ENCODE assay signal across 21 mouse cellular contexts in genomic region chr3:139614641-139615040, GRCm38 (mm10).
DNase-seq lines count a peak whose midpoint lies in the region; ATAC-seq and TF ChIP-seq lines count a peak whose summit lies in the region.
"Had no signal": no experiment of that assay in that cellular context is flagged by ENCODE, and none has a peak within 500 bp of the region (broad histone marks: within the 10 kb centered on the region; RNA-seq: fewer than 3 reads in every experiment).

No protein-coding gene starts in this region.

- H3K9me3 ChIP-seq in liver, postnatal 0 days (ENCODE audit: low read length), result no peaks in the 10 kb centered on the region
- H3K9me3 ChIP-seq: embryonic facial prominence, embryonic 10.5 days; embryonic facial prominence, embryonic 12.5 days; forebrain, embryonic 12.5 days; G1E had no signal

- WGBS in liver, postnatal 0 days (ENCODE audit: insufficient replicate concordance), result 53% methylated on average over 3 of the region's 3 CpGs

- H3K4me3 ChIP-seq in liver, postnatal 0 days (ENCODE audit: low read depth, low read length), result no peak overlapping the region
- H3K4me3 ChIP-seq: embryonic facial prominence, embryonic 10.5 days; embryonic facial prominence, embryonic 12.5 days; forebrain, embryonic 12.5 days had no signal

- no peaks in the 10 kb centered on the region for H3K27me3 ChIP-seq in liver, postnatal 0 days (ENCODE audit: insufficient read depth, low read length)
- H3K27me3 ChIP-seq: embryonic facial prominence, embryonic 12.5 days; forebrain, embryonic 12.5 days; Patski had no signal

- H3K4me1 ChIP-seq in liver, postnatal 0 days (ENCODE audit: insufficient read depth), result no peaks in the 10 kb centered on the region
- H3K4me1 ChIP-seq: embryonic facial prominence, embryonic 10.5 days; embryonic facial prominence, embryonic 12.5 days; forebrain, embryonic 12.5 days had no signal

- no peak for ATAC-seq in liver, postnatal 0 days
- ATAC-seq: activated CD4-positive, CD25-positive, alpha-beta regulatory T cell, adult 4 months; forebrain, embryonic 14.5 days; forebrain, embryonic 16.5 days; Patski had no signal

- H3K4me2 ChIP-seq in liver, postnatal 0 days (ENCODE audit: low read depth, low read length), result no peak overlapping the region
- H3K4me2 ChIP-seq: embryonic facial prominence, embryonic 12.5 days; forebrain, embryonic 12.5 days had no signal

- H3K9ac ChIP-seq in liver, postnatal 0 days (replicated peaks), result no peak overlapping the region
- H3K9ac ChIP-seq: embryonic facial prominence, embryonic 12.5 days; forebrain, embryonic 12.5 days had no signal

- H3K27ac ChIP-seq in liver, postnatal 0 days (ENCODE audit: low read depth), result no peak overlapping the region
- H3K27ac ChIP-seq: embryonic facial prominence, embryonic 10.5 days; embryonic facial prominence, embryonic 12.5 days; forebrain, embryonic 12.5 days had no signal

- TF ChIP-seq EP300 in liver, postnatal 0 days (IDR thresholded peaks at IDR 0.05; ENCODE audit: low read depth), result no peak

- no peaks in the 10 kb centered on the region for H3K36me3 ChIP-seq in liver, postnatal 0 days (replicated peaks; ENCODE audit: insufficient read depth, low read length)
- H3K36me3 ChIP-seq: embryonic facial prominence, embryonic 10.5 days; embryonic facial prominence, embryonic 12.5 days; forebrain, embryonic 12.5 days; G1E had no signal

- DNase-seq in ES-CJ7 (ENCODE audit: low read depth, low spot score), result peak; percentile 67
- DNase-seq in R1 (ENCODE audit: low read depth, low spot score), result peak; percentile 88
- DNase-seq in liver, postnatal 0 days, result no peak
- no peak for DNase-seq in layer of hippocampus, adult 18-20 months (ENCODE audit: low spot score in 2 of 2)
- DNase-seq in heart, adult 8-10 months (ENCODE audit: low spot score), result no peak
- DNase-seq: adrenal gland, adult 8-10 months; adrenal gland, postnatal 14 days; adrenal gland, postnatal 36 days; cerebellum, adult 11-12 months; cerebellum, adult 2 months; cerebellum, adult 9-10 months; cerebellum, postnatal 10 days; cerebellum, postnatal 25 days had no signal

- TF ChIP-seq CTCF in liver, postnatal 0 days (IDR thresholded peaks at IDR 0.05; ENCODE audit: low read depth), result no peak

Comparison
In these comparisons a context has a peak if more than half of its experiments do, and no peak if none do; other contexts are left out.
1. DNase-seq: peak in ES-CJ7 (single experiment) and R1 (single experiment); none in liver, postnatal 0 days (single experiment), layer of hippocampus, adult 18-20 months (0 of 2) and heart, adult 8-10 months (single experiment).